Mouse (Mus musculus) spleen, embryonic (tissue): ENCODE data around the gene Lrrc74b.

Experiments
- CTCF ChIA-PET: fragments of 350-600 bp; sonication (Branson Sonifier 250); formaldehyde crosslinking; loops from one replicate; lab custom pipeline; 2022; lab: Charles Lee

The Lrrc74b gene

DNA sequence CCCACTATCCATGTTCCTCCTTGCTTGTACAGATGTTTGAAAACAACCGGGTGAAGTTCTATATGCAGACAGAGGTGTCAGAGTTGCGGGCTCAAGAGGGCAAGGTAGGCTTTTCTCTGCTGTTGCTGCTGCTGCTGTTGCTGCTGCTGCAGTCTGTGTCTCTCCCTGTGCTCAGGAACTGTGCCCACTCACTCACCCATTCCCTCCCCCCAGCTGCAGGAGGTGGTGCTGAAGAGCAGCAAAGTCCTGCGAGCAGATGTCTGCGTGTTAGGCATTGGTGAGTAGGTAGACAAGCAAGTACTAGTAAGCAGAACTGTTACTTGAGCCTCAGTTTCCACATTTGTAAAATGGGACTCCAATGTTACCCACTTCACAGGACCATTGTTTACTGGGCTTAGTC is 58.4 kb downstream of the Lrrc74b start:
- CTCF ChIA-PET = interaction anchor here (0.6 kb wide), 1 partner anchor 32 kb away, joined by 9 read pairs; no protein-coding TSS in a partner anchor

DNA sequence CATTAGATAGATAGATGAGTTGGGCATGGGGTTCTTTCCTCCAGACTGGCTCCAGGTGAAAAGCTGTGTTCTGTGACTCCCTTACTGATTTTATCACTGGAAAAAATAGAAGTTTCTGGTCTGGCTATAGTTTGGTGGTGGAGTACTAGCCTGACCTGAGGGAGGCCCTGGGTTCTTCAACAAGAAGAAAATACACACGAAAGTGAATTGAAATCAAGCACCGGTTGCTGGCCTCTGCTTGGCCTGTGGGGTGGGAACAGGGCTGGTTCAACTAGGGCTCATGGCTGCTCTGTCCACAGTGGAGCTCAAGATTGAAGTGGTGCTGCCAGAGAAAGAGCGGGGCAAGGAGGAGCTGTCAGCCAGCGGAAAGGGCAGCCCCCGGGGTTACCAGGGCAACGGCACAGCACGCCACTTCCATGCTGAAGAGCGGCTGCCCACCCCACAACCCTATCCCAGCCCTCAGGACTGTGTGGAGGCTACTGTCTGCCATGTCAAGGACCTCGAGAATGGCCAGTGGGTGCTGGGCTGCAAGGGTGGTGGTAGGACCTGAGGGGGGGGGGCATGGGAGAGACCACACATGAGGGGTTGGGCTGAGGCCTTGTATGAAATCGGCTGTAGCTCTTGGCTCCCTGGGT is 61.7 kb downstream of the Lrrc74b start:
- CTCF ChIA-PET = interaction anchor here (0.5 kb wide), 1 partner anchor 15 kb away, joined by 3 read pairs; no protein-coding TSS in a partner anchor

DNA sequence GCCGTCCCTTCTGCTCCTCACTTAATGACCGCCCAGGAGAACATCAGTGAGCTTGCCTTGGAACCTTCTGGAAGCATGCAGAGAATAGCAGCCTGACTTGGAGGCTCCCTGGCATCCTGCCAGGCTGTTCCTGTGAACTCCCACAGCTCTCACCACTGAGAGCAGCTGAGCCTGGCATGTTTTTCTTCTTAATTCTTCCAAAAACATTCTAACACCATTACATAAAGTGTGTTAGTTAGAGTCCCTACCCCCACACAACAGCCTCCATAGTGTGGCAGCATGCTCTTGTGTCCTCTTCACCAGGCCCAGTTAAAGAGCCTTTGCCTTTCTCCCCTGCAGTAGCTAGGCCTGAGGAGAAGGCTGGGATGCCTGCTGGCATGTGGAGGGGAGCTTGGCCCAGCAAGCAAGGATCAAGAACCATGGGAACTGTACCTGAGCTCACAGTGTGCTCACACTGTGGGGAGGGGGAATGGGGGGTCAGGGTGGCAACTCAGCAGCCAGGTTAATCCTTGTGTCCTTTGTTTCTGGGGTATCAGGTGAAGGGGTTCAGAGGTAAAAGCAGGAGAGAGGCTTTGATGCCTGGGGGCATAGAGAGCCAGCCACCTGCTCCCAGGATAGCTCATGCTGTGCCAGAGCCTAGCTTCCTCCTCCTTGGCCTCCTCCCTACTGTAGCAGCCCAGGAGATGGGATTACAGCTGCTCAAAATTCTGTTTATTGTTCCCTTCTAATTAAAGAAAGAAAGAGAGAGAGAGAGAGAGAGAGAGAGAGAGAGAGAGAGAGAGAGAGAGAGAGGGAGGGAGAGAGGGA is 64.3 kb downstream of the Lrrc74b start:
- CTCF ChIA-PET = no interaction called here
